Mouse (Mus musculus): ENCODE data around the gene Nat14. TPM values are rescaled to one million over a fixed set of nuclear protein-coding genes. Genes with fewer than 3 reads are reported as not detected.
"Not testable (repeated sequence)": the region's sequence is repeated elsewhere in the genome, so short reads cannot be mapped to it uniquely, and the experiment has no call there.

The Nat14 gene
- polyA plus RNA-seq (2012; rRNA removed) = 0.38 and 0.39 TPM in 2 replicates
- 0.10 and 0.11 TPM in 2 replicates for polyA plus RNA-seq (2014; fragmentation: Nextera tagmentation; extraction: Ambion mirVana)

DNA sequence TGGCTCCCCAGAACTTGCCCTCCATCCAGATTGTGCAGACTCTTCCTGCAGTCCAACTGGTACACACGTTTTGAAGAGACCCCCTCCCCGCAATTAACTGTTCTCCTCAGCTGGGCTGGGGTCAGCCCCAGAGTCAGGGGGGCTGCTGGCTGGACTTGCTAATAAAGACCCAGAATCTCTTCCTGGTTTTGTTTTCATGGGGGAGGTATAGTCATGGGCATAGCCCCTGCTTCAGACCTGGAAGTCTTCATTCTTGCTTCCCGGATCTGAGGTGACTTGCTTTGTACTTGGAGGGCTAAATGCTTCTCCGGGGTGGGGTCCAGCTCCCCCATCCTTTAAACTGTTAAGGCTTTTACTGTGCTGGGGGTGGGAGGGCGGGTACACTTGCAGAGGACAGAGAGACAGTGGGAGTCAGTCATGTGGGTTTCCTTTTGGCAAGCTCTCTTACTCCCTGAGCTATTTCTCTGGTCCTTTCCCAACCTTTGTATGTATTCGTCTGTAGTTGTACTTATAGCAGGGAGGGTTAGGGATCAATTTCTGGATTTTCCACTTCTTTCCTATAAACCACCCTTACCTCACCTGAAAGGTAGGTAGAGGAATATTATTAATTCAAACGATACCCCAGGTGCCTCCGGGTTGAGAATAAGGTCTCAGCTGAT lies at the start of gene Nat14:
TSS of gene Nat14 (plus strand) at position 205 of the 659 bp plus-strand sequence.
- Histone ChIP-seq H3K36me3 (replicated peaks; ENCODE audit: control insufficient read depth, insufficient read depth, low read depth) (peaks cover 16% of the 10 kb centered on the region), H3K4me1 (replicated peaks; ENCODE audit: control insufficient read depth in 2 of 2, insufficient read depth in 2 of 2, low read length in 1 of 2) (no peaks in the 10 kb centered on the region; a peak in 1 of 4 replicates), H3K27me3 (ENCODE audit: control insufficient read depth, insufficient read depth, low read length) (peaks cover 22% of the 10 kb centered on the region), H3K9me3 (ENCODE audit: control insufficient read depth, low read length) (no peaks in the 10 kb centered on the region), H3K4me2 (ENCODE audit: low read depth) (peak within 1 kb of the TSS; percentile 31; the same call in 1 of the 2 replicates), H3K4me3 (ENCODE audit: insufficient read depth in 1 of 2, low read depth in 2 of 2, low read length in 2 of 2) (no peak within 1 kb of the TSS), H3K9ac (replicated peaks) (no peak within 1 kb of the TSS), H3K27ac (no peak within 1 kb of the TSS)
- ATAC-seq (ENCODE audit: insufficient read depth) = no peak
- DNase-seq (ENCODE audit: low read depth in 3 of 3, low spot score in 3 of 3) = no peak
- TF ChIP-seq EP300 (IDR thresholded peaks at IDR 0.05; ENCODE audit: low read depth) (no peak), CTCF (IDR thresholded peaks at IDR 0.05; ENCODE audit: low read depth) (no peak)
- 25% methylated on average over 8 of the region's 8 CpGs for WGBS (ENCODE audit: insufficient replicate concordance)

- Histone ChIP-seq H3K27me3 (ENCODE audit: control insufficient read depth, insufficient read depth, low read length) (no peaks in the 10 kb centered on the region), H3K36me3 (replicated peaks; ENCODE audit: control insufficient read depth, insufficient read depth, low read depth) (no peaks in the 10 kb centered on the region), H3K4me3 (ENCODE audit: insufficient read depth in 1 of 2, low read depth in 2 of 2, low read length in 2 of 2) (peak within 1 kb of the TSS; percentile 65 to 78), H3K4me1 (replicated peaks; ENCODE audit: control insufficient read depth in 2 of 2, insufficient read depth in 2 of 2, low read length in 1 of 2) (peaks cover 21 to 28% of the 10 kb centered on the region in 2 experiments), H3K27ac (peak within 1 kb of the TSS; percentile 44), H3K4me2 (ENCODE audit: low read depth) (peak within 1 kb of the TSS; percentile 95), H3K9ac (replicated peaks) (peak within 1 kb of the TSS; percentile 66), H3K9me3 (ENCODE audit: control insufficient read depth, low read length) (no peaks in the 10 kb centered on the region)
- TF ChIP-seq EP300 (IDR thresholded peaks at IDR 0.05; ENCODE audit: low read depth) (peak; percentile 43; the same call in 1 of the 2 replicates), CTCF (IDR thresholded peaks at IDR 0.05; ENCODE audit: low read depth) (no peak)
- DNase-seq (ENCODE audit: low read depth in 3 of 3, low spot score in 3 of 3) (peak; percentile 87 to 91 (median 89)), ATAC-seq (ENCODE audit: insufficient read depth) (peak; percentile 98)
- WGBS (ENCODE audit: insufficient replicate concordance) = under 1% methylated on average over 22 of the region's 22 CpGs
Measured at GRCm38 (mm10) chr7:4876753-4877221, 45.0 kb upstream of the Nat14 start, which contains the start of gene Isoc2a. Gene Isoc2a, plus strand, starts transcription at chr7:4877153.

- Histone ChIP-seq H3K4me3 (ENCODE audit: insufficient read depth in 1 of 2, low read depth in 2 of 2, low read length in 2 of 2) (peak overlapping the region; percentile 65 to 78), H3K27ac (peak overlapping the region; percentile 44; the same call in 1 of the 2 replicates), H3K9me3 (ENCODE audit: control insufficient read depth, low read length) (no peaks in the 10 kb centered on the region), H3K36me3 (replicated peaks; ENCODE audit: control insufficient read depth, insufficient read depth, low read depth) (no peaks in the 10 kb centered on the region), H3K4me1 (replicated peaks; ENCODE audit: control insufficient read depth in 2 of 2, insufficient read depth in 2 of 2, low read length in 1 of 2) (peaks cover 21 to 28% of the 10 kb centered on the region in 2 experiments), H3K4me2 (ENCODE audit: low read depth) (peak overlapping the region; percentile 95), H3K9ac (replicated peaks) (peak overlapping the region; percentile 66), H3K27me3 (ENCODE audit: control insufficient read depth, insufficient read depth, low read length) (no peaks in the 10 kb centered on the region)
- WGBS (ENCODE audit: insufficient replicate concordance) = 15% methylated on average over 11 of the region's 11 CpGs
- no peak for TF ChIP-seq CTCF (IDR thresholded peaks at IDR 0.05; ENCODE audit: low read depth)
- no peak for TF ChIP-seq EP300 (IDR thresholded peaks at IDR 0.05; ENCODE audit: low read depth)
- DNase-seq (ENCODE audit: low read depth in 3 of 3, low spot score in 3 of 3) = no peak
- peak; percentile 24 for ATAC-seq (ENCODE audit: insufficient read depth)
Measured at GRCm38 (mm10) chr7:4877226-4877625, 44.6 kb upstream of the Nat14 start.

DNA sequence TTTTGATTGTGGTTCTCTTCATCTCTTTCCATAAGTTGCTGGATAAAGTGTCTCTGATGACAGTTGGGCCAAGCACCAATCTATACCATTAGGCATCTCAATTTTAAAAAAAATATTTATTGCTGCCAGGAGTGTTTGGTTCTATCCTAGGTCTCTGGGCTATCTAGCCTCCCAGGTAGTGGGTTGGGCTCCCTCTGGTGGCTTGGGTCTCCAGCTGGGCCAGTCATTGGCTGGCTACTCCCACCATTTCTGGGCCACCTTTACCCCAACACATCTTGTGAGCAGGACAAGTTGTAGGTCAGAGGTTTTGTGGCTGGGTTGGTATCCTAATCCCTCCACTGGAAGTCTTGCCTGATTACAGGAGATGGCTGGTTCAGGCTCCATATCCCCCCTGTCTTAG lies 43.6 kb upstream of the Nat14 start:
- peak overlapping the region; percentile 5; the same call in 1 of the 2 replicates for H3K9ac ChIP-seq (replicated peaks)
- ATAC-seq (ENCODE audit: insufficient read depth) (no peak), DNase-seq (ENCODE audit: low read depth in 3 of 3, low spot score in 3 of 3) (no peak)
- TF ChIP-seq EP300 (IDR thresholded peaks at IDR 0.05; ENCODE audit: low read depth) (no peak), CTCF (IDR thresholded peaks at IDR 0.05; ENCODE audit: low read depth) (peak; percentile 70)
- peak overlapping the region; percentile 65 to 78; a peak in 2 of 4 replicates for H3K4me3 ChIP-seq (ENCODE audit: insufficient read depth in 1 of 2, low read depth in 2 of 2, low read length in 2 of 2)
- no peak overlapping the region; the same call in 1 of the 2 replicates for H3K27ac ChIP-seq
- no peaks in the 10 kb centered on the region for H3K9me3 ChIP-seq (ENCODE audit: control insufficient read depth, low read length)
- peak overlapping the region; percentile 95 for H3K4me2 ChIP-seq (ENCODE audit: low read depth)
- H3K4me1 ChIP-seq (replicated peaks; ENCODE audit: control insufficient read depth in 2 of 2, insufficient read depth in 2 of 2, low read length in 1 of 2) = peaks cover 21 to 28% of the 10 kb centered on the region in 2 experiments
- no peaks in the 10 kb centered on the region for H3K36me3 ChIP-seq (replicated peaks; ENCODE audit: control insufficient read depth, insufficient read depth, low read depth)
- H3K27me3 ChIP-seq (ENCODE audit: control insufficient read depth, insufficient read depth, low read length) = no peaks in the 10 kb centered on the region

GRCm38 (mm10) chr7:4879036-4879435 lies 42.8 kb upstream of the Nat14 start:
- not testable (repeated sequence) for H3K27ac ChIP-seq; ATAC-seq (ENCODE audit: insufficient read depth); H3K4me2 ChIP-seq (ENCODE audit: low read depth); H3K4me3 ChIP-seq (ENCODE audit: insufficient read depth in 1 of 2, low read depth in 2 of 2, low read length in 2 of 2); H3K9me3 ChIP-seq (ENCODE audit: control insufficient read depth, low read length); H3K9ac ChIP-seq (replicated peaks); DNase-seq (ENCODE audit: low read depth in 3 of 3, low spot score in 3 of 3); H3K27me3 ChIP-seq (ENCODE audit: control insufficient read depth, insufficient read depth, low read length); H3K36me3 ChIP-seq (replicated peaks; ENCODE audit: control insufficient read depth, insufficient read depth, low read depth)
- peaks cover 21 to 28% of the 10 kb centered on the region in 2 experiments for H3K4me1 ChIP-seq (replicated peaks; ENCODE audit: control insufficient read depth in 2 of 2, insufficient read depth in 2 of 2, low read length in 1 of 2)
- WGBS (ENCODE audit: insufficient replicate concordance) = 70% methylated on average over 1 of the region's 1 CpGs

All from liver, embryonic 14.5 days (tissue).